Mouse (Mus musculus): ENCODE measurements around the gene Cep78.

The Cep78 gene

GRCm38 (mm10) chr19:15984449-15985171, at the start of gene Cep78:
TSS of gene Cep78 (minus strand) at chr19:15984989.
- DNase-seq (ENCODE audit: low spot score): peak; percentile 91

GRCm38 (mm10) chr19:16031276-16031675, 46.5 kb upstream of the Cep78 start:
- no peak for DNase-seq (ENCODE audit: low spot score)

DNA sequence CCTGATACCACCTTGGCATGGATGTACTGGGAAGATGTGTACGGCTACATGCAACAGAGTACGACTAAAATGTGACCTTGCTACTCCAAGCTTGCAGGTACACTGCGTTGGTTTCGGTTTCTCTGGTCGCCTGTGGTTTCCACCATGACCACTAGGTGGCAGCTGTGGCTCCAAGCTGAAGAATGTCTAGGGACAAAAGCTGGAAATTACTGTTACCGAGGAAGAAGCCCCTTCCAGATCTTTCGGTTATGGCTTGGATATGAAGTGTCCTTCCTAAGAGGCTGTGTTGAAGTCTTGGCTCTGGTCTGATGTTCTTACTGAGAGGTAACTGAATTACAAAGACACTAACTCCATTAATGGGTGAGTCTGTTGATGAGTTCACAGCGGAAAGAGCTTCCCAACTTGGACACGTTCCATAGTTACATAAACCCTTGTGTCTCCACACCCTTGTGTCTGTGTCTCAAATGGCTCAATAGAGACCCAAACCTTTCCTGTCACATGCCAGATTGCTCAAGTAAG, 44.5 kb upstream of the Cep78 start:
- peak; percentile 39 for DNase-seq (ENCODE audit: low spot score)

DNA sequence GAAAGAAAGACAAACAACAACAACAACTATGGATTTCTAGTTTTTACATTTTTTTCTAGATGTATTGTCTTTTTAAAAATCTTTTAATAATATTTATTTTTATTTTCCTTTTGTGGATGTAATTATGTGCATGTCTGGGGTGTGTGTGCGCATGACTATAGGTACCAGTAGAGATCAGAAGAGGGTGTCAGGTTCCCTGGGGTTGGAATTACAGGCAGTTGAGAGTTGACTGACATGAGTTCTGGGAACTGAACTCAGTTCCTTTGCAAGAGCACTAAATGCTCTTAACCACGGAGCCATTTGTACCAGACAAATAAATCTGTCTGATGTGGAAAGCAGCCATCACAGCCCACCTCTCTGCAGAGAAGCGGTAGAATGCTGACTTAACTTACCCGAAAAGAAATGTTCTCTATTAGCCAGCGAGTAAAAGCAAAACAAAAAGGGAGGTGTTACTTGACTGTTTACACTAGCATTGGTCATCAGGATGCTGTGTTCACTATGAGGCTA, 44.0 kb upstream of the Cep78 start:
- no peak for DNase-seq (ENCODE audit: low spot score)

DNA sequence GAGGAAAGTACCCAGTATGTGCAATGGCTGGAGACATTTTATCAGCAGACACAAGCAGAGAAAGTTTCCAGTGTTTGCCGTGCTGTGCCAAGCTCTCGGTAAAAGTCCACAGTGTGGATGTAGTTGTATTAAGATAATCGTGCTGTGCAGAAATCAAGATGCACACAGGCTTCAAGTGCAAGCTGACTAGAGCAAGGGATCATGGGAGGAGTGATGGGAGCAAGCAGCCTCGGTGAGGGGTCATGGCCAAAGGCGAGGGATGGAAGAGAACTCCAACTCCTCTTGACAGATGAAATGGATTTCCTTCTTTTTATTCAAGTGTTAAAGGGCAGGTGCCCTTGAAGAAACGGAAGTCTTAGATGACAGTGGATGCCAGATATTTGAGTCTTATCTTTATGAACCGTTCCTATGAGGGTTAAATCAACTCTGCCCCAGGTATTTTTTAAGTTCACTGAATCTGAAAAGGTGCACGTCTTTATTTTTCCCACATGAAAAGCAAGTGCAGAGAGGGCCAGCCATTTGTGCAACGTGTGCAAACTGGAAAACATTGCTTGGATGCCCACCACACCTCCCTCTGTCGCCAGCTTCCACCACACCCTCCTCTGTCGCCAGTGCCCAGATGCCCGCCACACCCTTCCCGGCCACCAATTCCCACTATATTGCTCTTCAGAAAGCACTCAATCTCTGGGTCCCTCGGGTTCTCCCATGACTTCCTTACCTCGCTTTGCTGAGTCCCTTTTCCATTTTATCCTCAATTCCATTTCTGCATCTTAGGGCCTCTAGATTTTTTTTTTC, 43.3 kb upstream of the Cep78 start:
- DNase-seq (ENCODE audit: low spot score): no peak

GRCm38 (mm10) chr19:16026276-16026675, 41.5 kb upstream of the Cep78 start:
- no peak for DNase-seq (ENCODE audit: low spot score)

DNA sequence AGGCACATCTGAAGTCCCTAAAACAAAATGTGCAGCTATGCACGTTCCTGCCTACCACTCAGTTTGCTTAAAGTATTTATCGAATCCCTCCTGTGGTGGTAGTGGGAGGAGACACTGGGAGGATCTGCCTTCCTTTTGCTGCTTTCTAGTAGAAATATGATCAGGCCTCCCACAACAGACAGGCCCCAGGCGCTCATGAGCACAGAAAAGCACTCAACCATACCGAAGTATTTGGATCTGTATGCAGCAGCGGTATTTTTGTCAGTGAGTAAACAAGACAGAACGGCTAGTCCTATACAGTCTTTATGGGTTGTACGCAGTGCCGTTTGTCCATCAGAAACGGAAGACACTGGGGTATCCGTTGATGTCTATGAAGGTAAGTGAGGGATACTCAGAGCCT, 37.4 kb upstream of the Cep78 start:
- DNase-seq (ENCODE audit: low spot score): no peak

DNA sequence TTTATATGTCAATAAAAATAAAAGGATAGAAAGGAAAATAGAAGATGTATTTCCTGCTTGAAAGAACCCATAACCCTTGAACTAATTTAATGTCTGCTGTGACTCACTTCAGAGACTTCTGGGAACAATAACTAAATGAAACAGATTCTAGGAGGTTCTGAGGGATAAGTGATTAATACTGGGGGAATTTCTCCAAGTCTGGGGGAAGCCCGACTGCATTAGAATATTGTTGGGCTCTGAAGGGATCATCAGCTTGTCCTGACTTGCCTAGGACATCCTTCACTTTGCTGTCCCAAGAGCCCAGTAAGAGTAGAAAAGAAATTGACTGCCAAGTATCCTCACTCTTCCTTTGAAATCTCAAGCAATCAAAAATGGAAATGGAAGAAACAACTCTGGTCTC, 31.4 kb upstream of the Cep78 start:
- no peak for DNase-seq (ENCODE audit: low spot score)

- no peak for DNase-seq (ENCODE audit: low spot score)
Observed at GRCm38 (mm10) chr19:16015191-16015968, 30.6 kb upstream of the Cep78 start.

- no peak for DNase-seq (ENCODE audit: low spot score)
Observed at GRCm38 (mm10) chr19:16009746-16010337, 25.1 kb upstream of the Cep78 start.

GRCm38 (mm10) chr19:16009111-16009510, 24.3 kb upstream of the Cep78 start:
- DNase-seq (ENCODE audit: low spot score): no peak

DNA sequence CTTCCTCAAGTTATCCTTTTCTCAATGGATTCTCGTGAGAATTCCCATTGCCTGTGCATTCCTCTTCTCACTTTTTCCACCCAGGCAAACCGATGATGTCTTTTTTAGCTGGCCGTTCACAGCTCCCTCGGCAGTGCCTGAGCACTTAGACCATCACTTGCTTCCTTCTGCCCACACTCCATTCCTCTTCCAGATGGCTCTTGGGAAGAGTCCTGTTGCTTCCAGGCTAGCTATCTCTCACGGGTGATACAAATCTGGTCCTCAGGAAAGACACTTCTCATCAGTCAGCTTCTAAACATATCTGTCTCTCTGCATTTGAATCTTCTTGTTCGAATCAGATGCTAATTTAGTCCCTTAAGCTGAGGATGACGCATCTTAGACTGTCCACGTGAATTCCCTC, 22.3 kb upstream of the Cep78 start:
- no peak for DNase-seq (ENCODE audit: low spot score)

GRCm38 (mm10) chr19:15998157-15998556, 13.4 kb upstream of the Cep78 start:
- peak; percentile 18 for DNase-seq (ENCODE audit: low spot score)

DNA sequence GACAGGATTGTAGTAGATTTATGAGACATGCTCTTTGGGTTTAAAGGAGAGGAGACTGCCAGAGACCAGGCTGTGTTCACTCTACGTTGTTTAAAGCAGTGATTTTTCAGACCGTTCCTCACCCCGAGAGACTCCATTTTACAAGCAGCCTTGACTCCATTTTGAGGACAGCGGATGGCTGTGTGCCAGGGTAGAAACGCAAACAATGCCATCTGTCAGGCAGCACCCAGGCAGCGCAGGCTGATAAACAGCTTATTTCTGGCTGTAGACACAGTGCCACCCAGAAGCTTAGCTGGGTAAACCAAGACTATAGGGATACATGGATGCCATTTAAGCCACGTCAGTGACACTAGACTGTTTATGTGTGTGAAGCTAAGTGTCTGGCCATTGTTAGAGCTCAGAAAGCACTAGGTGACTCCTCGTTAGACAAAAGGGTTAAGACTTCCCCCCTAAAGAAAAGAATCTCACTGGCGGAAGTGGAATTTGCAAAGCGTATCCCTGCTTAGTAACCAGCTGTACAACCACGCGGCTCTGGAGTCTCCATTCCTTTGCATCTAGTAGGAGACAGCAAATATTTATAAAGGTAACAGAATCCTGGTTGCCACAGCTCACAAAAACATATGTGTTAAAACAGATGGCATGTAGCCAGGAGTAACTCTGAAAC, 12.2 kb upstream of the Cep78 start:
- peak; percentile 60 for DNase-seq (ENCODE audit: low spot score)

DNA sequence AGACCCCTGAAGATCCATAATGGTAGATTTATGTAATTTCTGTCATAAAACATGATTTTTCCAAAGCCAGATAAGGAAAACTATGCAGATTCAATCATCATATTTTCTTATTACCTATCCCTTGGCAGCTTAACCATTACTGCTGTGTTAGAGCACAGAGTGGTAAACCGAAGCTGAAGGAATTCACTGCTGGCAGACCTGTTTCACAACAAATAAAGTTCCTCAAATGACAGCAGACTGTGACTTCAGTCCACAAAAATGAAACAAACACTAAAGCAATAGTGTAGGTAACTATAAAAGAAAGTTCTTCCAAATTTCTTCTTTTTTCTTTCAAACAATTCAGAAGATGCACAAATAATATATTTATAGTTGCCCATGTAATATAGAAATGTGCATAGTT, 5.3 kb upstream of the Cep78 start:
- DNase-seq (ENCODE audit: low spot score): no peak

DNA sequence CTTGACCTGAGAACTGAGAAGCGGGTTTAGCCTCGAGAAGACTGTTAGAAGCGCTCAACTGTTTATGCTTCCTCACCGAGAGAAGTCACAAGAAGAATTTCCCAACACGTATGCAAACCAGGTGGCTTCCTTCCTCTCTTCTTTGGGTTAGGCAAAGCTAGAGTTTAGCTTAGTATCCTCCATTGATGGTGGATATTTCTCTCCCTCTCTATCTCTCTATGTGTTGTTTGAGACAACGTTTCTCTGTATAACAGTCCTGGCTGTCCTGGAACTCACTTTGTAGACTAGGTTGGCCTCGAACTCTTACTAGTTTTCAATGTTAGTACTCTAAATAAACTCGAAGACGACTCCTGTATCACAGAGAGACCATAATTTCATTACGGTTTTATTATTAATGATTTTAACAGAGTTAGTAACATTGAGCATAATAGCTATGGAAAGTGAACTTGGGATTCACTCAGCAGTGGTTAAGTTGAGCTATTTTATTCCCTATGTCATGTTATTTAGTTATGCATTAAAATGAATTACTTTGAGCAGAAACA, 454 bp upstream of the Cep78 start:
- no peak for DNase-seq (ENCODE audit: low spot score)

DNA sequence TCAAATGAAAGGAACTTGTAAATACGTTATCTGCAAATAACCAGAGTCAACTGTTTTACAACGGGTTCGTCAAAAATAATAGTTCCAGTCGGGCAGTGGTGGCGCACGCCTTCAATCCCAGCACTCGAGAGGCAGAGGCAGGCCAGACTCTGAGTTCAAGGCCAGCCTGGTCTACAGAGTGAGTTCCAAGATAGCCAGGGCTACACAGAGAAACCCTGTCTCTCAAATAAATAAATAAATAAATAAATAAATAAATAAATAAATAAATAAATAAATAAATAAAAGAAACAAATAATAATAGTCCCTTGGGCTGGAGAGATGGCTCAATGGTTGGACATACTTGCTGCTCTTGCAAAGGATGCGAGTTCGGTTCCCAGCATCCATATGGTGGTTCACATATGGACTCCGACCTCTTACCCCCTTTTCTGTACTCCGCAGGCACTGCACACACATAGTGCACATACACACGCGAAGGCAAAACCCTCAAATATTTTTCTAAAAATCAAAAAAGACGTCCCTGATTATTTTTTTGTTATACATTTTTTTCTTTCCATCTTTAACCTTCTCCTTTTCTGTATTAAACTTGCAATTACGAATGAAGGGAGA, 947 bp downstream of the Cep78 start:
- no peak for DNase-seq (ENCODE audit: low spot score)

GRCm38 (mm10) chr19:15982926-15983738, 1.7 kb downstream of the Cep78 start:
- no peak for DNase-seq (ENCODE audit: low spot score)

DNA sequence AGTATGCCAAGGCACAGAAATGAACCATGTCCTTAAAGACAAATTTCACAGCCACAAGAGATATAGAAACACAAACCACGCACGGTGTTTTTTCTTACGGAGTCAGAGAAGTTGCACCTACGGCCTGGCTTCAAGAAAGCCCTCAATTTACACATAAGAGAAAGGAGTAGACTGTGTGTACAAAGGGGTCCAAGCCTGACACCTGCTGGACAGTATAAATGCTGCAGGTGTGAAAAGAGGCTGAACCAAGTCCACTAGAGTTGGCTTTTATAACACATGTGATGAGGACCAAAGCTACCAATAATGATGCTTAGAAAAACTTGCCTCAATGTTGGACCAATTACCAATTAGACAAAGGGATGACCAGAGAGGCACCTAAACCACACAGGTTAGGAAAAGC, 2.9 kb downstream of the Cep78 start:
- DNase-seq (ENCODE audit: low spot score): peak; percentile 38

GRCm38 (mm10) chr19:15973365-15973764, 11.4 kb downstream of the Cep78 start:
- no peak for DNase-seq (ENCODE audit: low spot score)

Measured in ovary, postnatal 36 days (tissue).